Mouse (Mus musculus) kidney, embryonic 14.5 days (tissue): ENCODE data around the gene Doc2a. TPM values are rescaled to one million over a fixed set of nuclear protein-coding genes. Genes with fewer than 3 reads are reported as not detected.

ENCODE experiments used
- ATAC-seq: fragments of 200-750 bp; cut with Nextera tagmentation; 2 replicates; pipeline ENCODE4 v1.8.0; 2017; ENCODE audit warnings: moderate number of reproducible peaks, mild to moderate bottlenecking, moderate TSS enrichment, moderate library complexity; ENCODE audit not compliant: low FRiP score, low TSS enrichment
- H3K27ac ChIP-seq: fragments of 300-500 bp; sonication (generic); 2 replicates; pipeline ENCODE4 v1.5.1; 2014; ENCODE audit warnings: low read depth, mild to moderate bottlenecking, low read length, moderate library complexity, mixed read lengths
- H3K27me3 ChIP-seq: fragments of 300-500 bp; sonication (generic); 2 replicates; pipeline ENCODE4 v1.6.1; 2014; ENCODE audit warnings: mild to moderate bottlenecking, low read length; ENCODE audit not compliant: control insufficient read depth, insufficient read depth
- H3K36me3 ChIP-seq: fragments of 300-500 bp; sonication (generic); 2 replicates; pipeline ENCODE4 v1.6.1; 2014; ENCODE audit warnings: low read length, mixed read lengths; ENCODE audit not compliant: control insufficient read depth, insufficient read depth
- H3K4me1 ChIP-seq: fragments of 300-500 bp; sonication (generic); 2 replicates; pipeline ENCODE4 v1.6.1; 2014; ENCODE audit warnings: low read length, mixed read lengths; ENCODE audit not compliant: control insufficient read depth, insufficient read depth
- H3K4me2 ChIP-seq: fragments of 300-500 bp; sonication (generic); replicated peaks from 2 replicates; pipeline ENCODE4 v1.6.1; 2014; ENCODE audit warnings: low read depth, mild to moderate bottlenecking, low read length
- H3K4me3 ChIP-seq: fragments of 300-500 bp; sonication (generic); 2 replicates; pipeline ENCODE4 v1.5.1; 2014; ENCODE audit warnings: mild to moderate bottlenecking, low read length
- H3K9ac ChIP-seq: fragments of 300-500 bp; sonication (generic); 2 replicates; pipeline ENCODE4 v1.6.1; 2014; ENCODE audit warnings: low read depth, mild to moderate bottlenecking, low read length, moderate library complexity
- H3K9me3 ChIP-seq: fragments of 300-500 bp; sonication (generic); 2 replicates; pipeline ENCODE4 v1.6.1; 2016; ENCODE audit warnings: low read length; ENCODE audit not compliant: control insufficient read depth
- WGBS: fragments of 180-500 bp; shearing (Covaris S2); extraction: QIAGEN DNeasy Blood & Tissue Kit; methylation state at CpG from one replicate; pipeline ENCODE4 v1.1.7; 2014; 5-methylcytosine and 5-hydroxymethylcytosine counted together
- polyA plus RNA-seq: library from polyadenylated mRNA; unstranded; fragments of >200 nt; fragmentation: Nextera tagmentation; extraction: Ambion mirVana; gene quantifications from 2 replicates; pipeline ENCODE4 v1.2.1, GENCODE M21; 2014

The Doc2a gene
- polyA plus RNA-seq, 1 experiment from 2014 or later, result 8.8 TPM

GRCm38 (mm10) chr7:126870520-126870891 lies 23.3 kb downstream of the Doc2a start:
- no peak overlapping the region for H3K4me3 ChIP-seq
- H3K4me1 ChIP-seq, result no peaks in the 10 kb centered on the region
- ATAC-seq, result no peak; the same call in 1 of the 2 replicates
- H3K4me2 ChIP-seq, result no peak overlapping the region
- no peaks in the 10 kb centered on the region for H3K27me3 ChIP-seq
- no peak overlapping the region for H3K27ac ChIP-seq
- peaks cover 99% of the 10 kb centered on the region for H3K36me3 ChIP-seq
- no peak overlapping the region for H3K9ac ChIP-seq
- 97% methylated on average over 2 of the region's 2 CpGs for WGBS
- H3K9me3 ChIP-seq, result no peaks in the 10 kb centered on the region

- H3K27ac ChIP-seq, result no peak overlapping the region
- H3K27me3 ChIP-seq, result no peaks in the 10 kb centered on the region
- no peak for ATAC-seq
- H3K4me1 ChIP-seq, result peaks cover 12% of the 10 kb centered on the region
- peaks cover 84% of the 10 kb centered on the region for H3K36me3 ChIP-seq
- no peak overlapping the region for H3K4me3 ChIP-seq
- H3K9me3 ChIP-seq, result no peaks in the 10 kb centered on the region
- WGBS, result 90% methylated on average over 1 of the region's 1 CpGs
- H3K9ac ChIP-seq, result no peak overlapping the region
- H3K4me2 ChIP-seq, result no peak overlapping the region
Observed at GRCm38 (mm10) chr7:126877239-126877638, 30.0 kb downstream of the Doc2a start.

GRCm38 (mm10) chr7:126881040-126881439 lies 33.8 kb downstream of the Doc2a start:
- Histone ChIP-seq H3K9me3 (no peaks in the 10 kb centered on the region), H3K4me2 (peak overlapping the region; percentile 97; the same call in 1 of the 2 replicates), H3K9ac (peak overlapping the region; percentile 89; the same call in 1 of the 2 replicates), H3K27ac (peak overlapping the region; percentile 61; the same call in 1 of the 2 replicates), H3K27me3 (no peaks in the 10 kb centered on the region), H3K4me3 (no peak overlapping the region), H3K36me3 (peaks cover 46% of the 10 kb centered on the region), H3K4me1 (peaks cover 24% of the 10 kb centered on the region)
- no peak for ATAC-seq
- WGBS, result 71% methylated on average over 6 of the region's 6 CpGs

- Histone ChIP-seq H3K9ac (peak overlapping the region; percentile 89), H3K4me3 (peak overlapping the region; percentile 87), H3K27me3 (no peaks in the 10 kb centered on the region), H3K4me2 (peak overlapping the region; percentile 97), H3K27ac (peak overlapping the region; percentile 96; the same call in 1 of the 2 replicates), H3K9me3 (no peaks in the 10 kb centered on the region), H3K36me3 (peaks cover 18% of the 10 kb centered on the region), H3K4me1 (peaks cover 27% of the 10 kb centered on the region)
- ATAC-seq, result no peak
- WGBS, result under 1% methylated on average over 15 of the region's 15 CpGs
Observed at GRCm38 (mm10) chr7:126883731-126884181, 36.5 kb downstream of the Doc2a start.

- ATAC-seq, result peak; percentile 97
- H3K4me1 ChIP-seq, result peaks cover 27% of the 10 kb centered on the region
- peak within 1 kb of the TSS; percentile 96 for H3K27ac ChIP-seq
- H3K9ac ChIP-seq, result peak within 1 kb of the TSS; percentile 89
- no peaks in the 10 kb centered on the region for H3K27me3 ChIP-seq
- H3K4me2 ChIP-seq, result peak within 1 kb of the TSS; percentile 97
- WGBS, result under 1% methylated on average over 53 of the region's 56 CpGs
- H3K36me3 ChIP-seq, result peaks cover 11% of the 10 kb centered on the region
- peak within 1 kb of the TSS; percentile 87 for H3K4me3 ChIP-seq
- H3K9me3 ChIP-seq, result no peaks in the 10 kb centered on the region
Observed at GRCm38 (mm10) chr7:126884286-126885164, 37.3 kb downstream of the Doc2a start, which contains the start of gene Taok2. TSS of gene Taok2 (minus strand) at chr7:126884703.

GRCm38 (mm10) chr7:126887281-126887680 lies 40.1 kb downstream of the Doc2a start:
- no peak for ATAC-seq
- Histone ChIP-seq H3K27ac (no peak overlapping the region), H3K9me3 (no peaks in the 10 kb centered on the region), H3K4me1 (peaks cover 15% of the 10 kb centered on the region), H3K4me2 (no peak overlapping the region), H3K9ac (no peak overlapping the region), H3K27me3 (no peaks in the 10 kb centered on the region), H3K36me3 (0 out of 2 replicates have a peak, but pooled peaks cover 3% of the 10 kb centered on the region), H3K4me3 (no peak overlapping the region)
- WGBS, result 78% methylated on average over 5 of the region's 5 CpGs

- no peaks in the 10 kb centered on the region for H3K9me3 ChIP-seq
- 0 out of 2 replicates have a peak, but pooled peaks cover 3% of the 10 kb centered on the region for H3K4me1 ChIP-seq
- WGBS, result 48% methylated on average over 7 of the region's 7 CpGs
- no peak overlapping the region for H3K4me2 ChIP-seq
- H3K9ac ChIP-seq, result no peak overlapping the region
- H3K27me3 ChIP-seq, result no peaks in the 10 kb centered on the region
- H3K4me3 ChIP-seq, result no peak overlapping the region
- H3K36me3 ChIP-seq, result 0 out of 2 replicates have a peak, but pooled peaks cover 3% of the 10 kb centered on the region
- H3K27ac ChIP-seq, result no peak overlapping the region
- ATAC-seq, result no peak
Observed at GRCm38 (mm10) chr7:126888852-126889251, 41.6 kb downstream of the Doc2a start.

- no peaks in the 10 kb centered on the region for H3K36me3 ChIP-seq
Observed at GRCm38 (mm10) chr7:126896912-126897311, 49.7 kb downstream of the Doc2a start.

More at GRCm38 (mm10) chr7:126896912-126897311, 49.7 kb downstream of the Doc2a start:
- H3K9me3 ChIP-seq, result no peaks in the 10 kb centered on the region
- H3K27ac ChIP-seq, result no peak overlapping the region
- H3K27me3 ChIP-seq, result no peaks in the 10 kb centered on the region
- H3K4me1 ChIP-seq, result peaks cover 9% of the 10 kb centered on the region; the same call in 1 of the 2 replicates
- no peak for ATAC-seq
- 84% methylated on average over 5 of the region's 5 CpGs for WGBS
- no peak overlapping the region for H3K9ac ChIP-seq
- no peak overlapping the region for H3K4me2 ChIP-seq
- no peak overlapping the region for H3K4me3 ChIP-seq
